Mouse (Mus musculus): ENCODE measurements around the gene Foxc2.
"Not testable (repeated sequence)": the region's sequence is repeated elsewhere in the genome, so short reads cannot be mapped to it uniquely, and the experiment has no call there.

The Foxc2 gene

GRCm38 (mm10) chr8:121119635-121120455 is 3.9 kb downstream of the Foxc2 start:
- no peak for DNase-seq (ENCODE audit: low spot score in 2 of 2)

DNA sequence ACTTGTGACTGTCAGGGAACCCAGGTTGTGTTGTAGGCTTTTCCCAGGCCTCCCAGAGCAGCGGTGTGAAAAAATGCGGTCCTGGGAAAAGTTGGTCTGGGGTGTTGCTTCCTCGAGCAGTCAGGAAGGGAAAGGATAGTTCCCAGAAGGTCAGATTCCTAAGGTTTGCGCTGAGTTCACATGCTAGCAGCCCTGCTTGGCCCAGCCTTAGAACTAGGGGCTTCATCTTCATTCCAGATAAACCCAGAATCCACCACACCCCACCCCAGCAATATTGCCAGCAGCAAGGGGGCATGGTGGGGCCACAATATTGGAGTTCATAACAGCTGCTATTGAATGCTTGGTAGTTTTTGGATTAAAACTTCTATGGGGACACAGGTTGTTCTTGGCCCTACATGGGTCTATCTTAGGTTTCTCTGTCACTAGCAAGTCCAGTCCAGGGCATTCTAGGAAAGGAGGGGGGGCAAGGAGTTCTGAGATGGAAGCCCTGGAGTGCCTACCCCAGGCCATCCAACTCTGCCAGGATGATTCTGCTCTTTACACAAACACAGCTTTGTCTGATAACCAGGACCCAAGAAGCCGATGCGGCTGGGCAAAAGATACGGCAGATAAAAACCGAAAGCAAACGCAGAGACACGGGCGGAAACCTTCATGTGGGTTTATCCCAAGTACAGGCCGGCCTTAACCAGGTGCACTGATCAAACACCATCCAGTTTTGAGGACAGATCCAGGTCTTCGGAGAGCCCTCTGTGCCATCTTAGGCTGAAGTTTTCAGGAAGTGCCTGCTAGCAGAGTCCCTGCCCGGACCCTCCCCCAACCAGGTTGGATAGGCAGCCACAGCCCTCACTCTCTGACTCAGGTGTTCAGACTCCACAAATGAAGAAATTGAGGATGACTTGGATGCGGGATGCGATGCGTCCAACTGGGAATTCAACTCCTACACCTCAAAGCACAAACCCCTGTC is 4.8 kb downstream of the Foxc2 start:
- no peak for DNase-seq (ENCODE audit: low spot score in 2 of 2)

GRCm38 (mm10) chr8:121121704-121122103 is 5.7 kb downstream of the Foxc2 start:
- no peak for DNase-seq (ENCODE audit: low spot score in 2 of 2)

- no peak for DNase-seq (ENCODE audit: low spot score in 2 of 2)
Observed at GRCm38 (mm10) chr8:121122368-121122767, 6.4 kb downstream of the Foxc2 start.

- DNase-seq (ENCODE audit: low spot score in 2 of 2): no peak
Observed at GRCm38 (mm10) chr8:121123113-121123512, 7.1 kb downstream of the Foxc2 start.

GRCm38 (mm10) chr8:121124547-121125239 is 8.7 kb downstream of the Foxc2 start:
- DNase-seq (ENCODE audit: low spot score in 2 of 2): no peak

GRCm38 (mm10) chr8:121125311-121125876 is 9.4 kb downstream of the Foxc2 start:
- DNase-seq (ENCODE audit: low spot score in 2 of 2): no peak

GRCm38 (mm10) chr8:121126191-121126590 is 10.2 kb downstream of the Foxc2 start:
- DNase-seq (ENCODE audit: low spot score in 2 of 2): no peak

DNA sequence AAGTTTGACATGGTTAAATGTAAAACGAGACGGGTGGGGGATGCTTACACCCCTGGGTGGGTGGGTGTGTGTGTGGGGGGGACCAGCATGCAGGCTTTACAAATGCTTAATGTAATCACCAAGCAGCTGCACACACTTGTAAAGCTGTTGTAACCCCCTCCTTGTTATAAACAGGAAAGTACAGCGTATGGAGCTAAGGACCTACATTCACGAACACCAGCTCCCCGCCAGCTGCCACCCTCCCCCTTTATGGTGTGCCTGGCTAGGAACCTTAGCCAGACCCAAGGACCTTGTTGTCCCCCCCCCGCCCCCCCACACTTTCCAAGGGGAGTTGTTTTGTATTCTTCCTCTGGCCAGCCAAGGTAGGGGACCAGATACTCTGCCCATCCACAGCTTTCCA is 10.7 kb downstream of the Foxc2 start:
- DNase-seq (ENCODE audit: low spot score in 2 of 2): no peak

GRCm38 (mm10) chr8:121127291-121127701 is 11.3 kb downstream of the Foxc2 start:
- DNase-seq (ENCODE audit: low spot score in 2 of 2): no peak

- DNase-seq (ENCODE audit: low spot score in 2 of 2): no peak
Observed at GRCm38 (mm10) chr8:121127756-121128375, 11.9 kb downstream of the Foxc2 start, which contains the start of gene Foxl1. Gene Foxl1, plus strand, starts transcription at chr8:121127940.

- DNase-seq (ENCODE audit: low spot score in 2 of 2): no peak
Observed at GRCm38 (mm10) chr8:121128531-121129264, 12.7 kb downstream of the Foxc2 start.

DNA sequence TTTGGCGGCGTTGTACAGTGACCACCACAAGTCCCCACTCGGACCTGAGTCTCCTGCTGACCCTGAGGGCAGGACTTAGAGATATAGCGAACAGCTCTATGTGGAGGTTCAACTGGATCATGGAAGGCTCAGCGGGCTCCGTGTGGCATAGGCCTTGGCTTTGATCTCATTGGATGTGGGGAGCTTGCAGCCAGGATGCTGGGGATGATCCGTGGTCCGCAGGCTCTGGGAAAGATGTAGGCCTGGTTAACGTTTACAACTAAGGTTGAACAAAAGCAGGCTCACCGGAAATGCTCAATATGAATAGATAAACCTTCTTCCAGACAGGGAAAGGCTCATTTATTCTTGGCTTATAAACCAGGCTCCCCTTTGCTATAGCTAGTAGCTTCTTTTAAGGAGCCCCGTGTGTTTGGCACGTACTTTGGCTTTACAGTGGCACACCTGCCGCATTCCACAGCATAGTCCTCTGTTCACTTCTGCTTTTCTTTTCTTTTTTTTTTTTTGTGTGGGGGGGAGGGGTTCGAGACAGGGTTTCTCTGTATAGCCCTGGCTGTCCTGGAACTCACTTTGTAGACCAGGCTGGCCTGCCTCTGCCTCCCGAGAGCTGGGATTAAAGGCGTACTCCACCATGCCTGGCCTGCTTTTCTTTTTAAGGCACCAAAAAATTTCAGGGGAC is 13.4 kb downstream of the Foxc2 start:
- DNase-seq (ENCODE audit: low spot score in 2 of 2): no peak

GRCm38 (mm10) chr8:121130522-121130921 is 14.6 kb downstream of the Foxc2 start:
- DNase-seq (ENCODE audit: low spot score in 2 of 2): no peak

- no peak for DNase-seq (ENCODE audit: low spot score in 2 of 2)
Observed at GRCm38 (mm10) chr8:121132961-121133513, 17.1 kb downstream of the Foxc2 start.

DNA sequence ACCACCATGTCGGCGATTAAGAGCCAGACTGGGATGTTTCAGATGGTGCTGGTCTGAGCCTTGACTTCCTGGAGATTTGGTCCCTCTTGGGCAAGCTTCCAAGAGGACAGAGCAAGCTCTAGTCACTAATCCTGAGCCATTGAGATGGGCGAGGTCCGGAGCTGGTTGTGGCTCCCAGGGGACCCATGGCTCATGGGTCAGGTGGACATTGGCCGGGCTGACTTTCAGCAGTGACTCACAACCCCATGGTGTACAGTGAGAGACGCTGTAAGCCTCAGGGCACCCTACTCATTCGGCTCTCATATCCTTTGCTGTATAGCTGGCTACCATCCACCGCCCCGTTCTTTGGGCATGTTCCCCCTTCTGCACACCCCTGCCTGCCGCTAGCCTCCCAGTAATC is 18.1 kb downstream of the Foxc2 start:
- no peak for DNase-seq (ENCODE audit: low spot score in 2 of 2)

DNA sequence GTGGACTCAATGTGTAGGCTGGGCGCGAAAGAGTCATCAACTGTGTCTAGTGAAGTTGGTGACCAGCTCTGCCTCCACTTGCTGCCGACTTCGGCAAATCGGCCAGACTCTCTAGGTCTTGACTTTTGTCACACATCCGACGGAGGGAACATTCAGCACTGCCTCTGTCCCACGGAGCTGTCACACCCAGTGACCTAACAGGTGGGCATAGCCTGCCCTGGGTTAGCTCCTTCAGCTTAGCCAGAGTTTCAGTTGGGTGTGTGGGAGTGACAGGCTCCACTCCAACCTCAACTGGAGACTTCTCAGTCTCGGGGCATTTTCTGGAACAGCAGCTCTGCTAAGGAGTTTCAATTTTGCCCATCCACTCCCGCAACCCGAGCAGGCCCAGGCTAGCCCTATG is 18.5 kb downstream of the Foxc2 start:
- no peak for DNase-seq (ENCODE audit: low spot score in 2 of 2)

- DNase-seq (ENCODE audit: low spot score in 2 of 2): no peak
Observed at GRCm38 (mm10) chr8:121136856-121137255, 20.9 kb downstream of the Foxc2 start.

- not testable (repeated sequence) for DNase-seq (ENCODE audit: low spot score in 2 of 2)
Observed at GRCm38 (mm10) chr8:121145457-121146134, 29.6 kb downstream of the Foxc2 start.

Data from natural killer cell, adult 2 months (primary cell).